Mouse (Mus musculus) MEL (cell line): ENCODE measurements around the gene Dnajb8. TPM values are rescaled to one million over a fixed set of nuclear protein-coding genes. Genes with fewer than 3 reads are reported as not detected.

Source experiments
- DNase-seq: peaks from one replicate; pipeline ENCODE4 v3.0.0; 2011; ENCODE audit warnings: low read depth, low spot score
- H3K27ac ChIP-seq: 2 replicates; pipeline ENCODE4 v1.5.1; 2012; ENCODE audit warnings: low read depth, mild to moderate bottlenecking, control low read depth, low read length, moderate library complexity; ENCODE audit not compliant: control insufficient read depth
- H3K27me3 ChIP-seq, 2 experiments: fragments of 150-350 bp in 1 of 2; sonication (generic) in 1 of 2; 2 replicates each; pipeline ENCODE4 v1.6.1; 2012; ENCODE audit warnings: low read length in 2 of 2, mild to moderate bottlenecking in 2 of 2, improper control_type of control experiment in 1 of 2, moderate library complexity in 1 of 2; ENCODE audit not compliant: insufficient read depth in 2 of 2, control insufficient read depth in 1 of 2
- H3K36me3 ChIP-seq, 2 experiments: 2 replicates each; pipeline ENCODE4 v1.6.1; 2012 to 2014; ENCODE audit warnings: low read length in 2 of 2, improper control_type of control experiment in 1 of 2, inconsistent platforms in 1 of 2, mild to moderate bottlenecking in 1 of 2; ENCODE audit not compliant: insufficient read depth in 2 of 2, control insufficient read depth in 1 of 2
- H3K4me1 ChIP-seq, 2 experiments: fragments of 150-350 bp in 1 of 2; sonication (generic) in 1 of 2; 2 replicates each; pipeline ENCODE4 v1.6.1; 2012; ENCODE audit warnings: low read length in 2 of 2, improper control_type of control experiment in 1 of 2, mild to moderate bottlenecking in 1 of 2; ENCODE audit not compliant: insufficient read depth in 2 of 2, control insufficient read depth in 1 of 2
- H3K4me3 ChIP-seq, 2 experiments: fragments of 150-350 bp in 1 of 2; sonication (generic) in 1 of 2; 2 replicates each; pipeline ENCODE4 v1.5.1; 2012; ENCODE audit warnings: low read depth in 2 of 2, low read length in 2 of 2, mild to moderate bottlenecking in 2 of 2, moderate library complexity in 2 of 2, control low read depth in 1 of 2, improper control_type of control experiment in 1 of 2; ENCODE audit not compliant: control insufficient read depth in 1 of 2, insufficient read depth in 1 of 2
- H3K79me2 ChIP-seq: 2 replicates; pipeline ENCODE4 v1.6.1; 2012; ENCODE audit warnings: mild to moderate bottlenecking, low read length, moderate library complexity; ENCODE audit not compliant: control insufficient read depth, poor library complexity, insufficient read depth
- H3K9ac ChIP-seq: 2 replicates; pipeline ENCODE4 v1.6.1; 2012; ENCODE audit warnings: low read depth, mild to moderate bottlenecking, control low read depth, low read length, moderate library complexity; ENCODE audit not compliant: control insufficient read depth, poor library complexity, severe bottlenecking
- H3K9me3 ChIP-seq: fragments of 150-350 bp; sonication (generic); replicated peaks from 2 replicates; pipeline ENCODE4 v1.6.1; 2012; ENCODE audit warnings: mild to moderate bottlenecking, low read length, improper control_type of control experiment, moderate library complexity; ENCODE audit not compliant: insufficient read depth
- BHLHE40 ChIP-seq: IDR thresholded peaks from 2 replicates; pipeline ENCODE4 v1.6.1; 2012; ENCODE audit warnings: low read depth, mild to moderate bottlenecking, inconsistent platforms, low read length, improper control_type of control experiment, borderline replicate concordance
- CHD1 ChIP-seq: IDR thresholded peaks from 2 replicates; pipeline ENCODE4 v1.6.1; 2012; ENCODE audit warnings: low read depth, mild to moderate bottlenecking, inconsistent platforms, low read length, improper control_type of control experiment
- CHD2 ChIP-seq: IDR thresholded peaks from 2 replicates; pipeline ENCODE4 v1.6.1; 2011; ENCODE audit warnings: low read length, improper control_type of control experiment
- CTCF ChIP-seq, 3 experiments: IDR thresholded peaks in 2 of 3; conservative IDR thresholded peaks in 1 of 3; 2 replicates each; pipeline ENCODE4 v1.5.1; 2011 to 2012; ENCODE audit warnings: low read length in 3 of 3, low read depth in 2 of 3, mild to moderate bottlenecking in 2 of 3, improper control_type of control experiment in 1 of 3, inconsistent platforms in 1 of 3, mixed read lengths in 1 of 3, moderate library complexity in 1 of 3; ENCODE audit not compliant: control insufficient read depth in 1 of 3, insufficient read depth in 1 of 3, poor library complexity in 1 of 3, severe bottlenecking in 1 of 3
- ETS1 ChIP-seq: IDR thresholded peaks from 2 replicates; pipeline ENCODE4 v1.6.1; 2012; ENCODE audit warnings: low read depth, mild to moderate bottlenecking, inconsistent platforms, low read length, improper control_type of control experiment, moderate library complexity
- GABPA ChIP-seq: IDR thresholded peaks from 2 replicates; pipeline ENCODE4 v1.6.1; 2012; ENCODE audit warnings: low read depth, mild to moderate bottlenecking, inconsistent platforms, low read length, improper control_type of control experiment, moderate library complexity
- HCFC1 ChIP-seq: IDR thresholded peaks from 2 replicates; pipeline ENCODE4 v1.6.1; 2012; ENCODE audit warnings: low read depth, mild to moderate bottlenecking, inconsistent platforms, low read length, improper control_type of control experiment, moderate library complexity
- JUND ChIP-seq: IDR thresholded peaks from 2 replicates; pipeline ENCODE4 v1.6.1; 2011; ENCODE audit warnings: low read depth, mild to moderate bottlenecking, improper control_type of control experiment, low read length
- KAT2A ChIP-seq: conservative IDR thresholded peaks from 2 replicates; pipeline ENCODE4 v1.6.1; 2012; ENCODE audit warnings: low read depth, low read length, improper control_type of control experiment, inconsistent platforms
- MAFK ChIP-seq: IDR thresholded peaks from 2 replicates; pipeline ENCODE4 v1.6.1; 2011; ENCODE audit warnings: low read depth, mild to moderate bottlenecking, low read length, improper control_type of control experiment, borderline replicate concordance
- MAX ChIP-seq: IDR thresholded peaks from 2 replicates; pipeline ENCODE4 v1.6.1; 2011; ENCODE audit warnings: low read length, improper control_type of control experiment
- MAZ ChIP-seq: IDR thresholded peaks from 2 replicates; pipeline ENCODE4 v1.6.1; 2012; ENCODE audit warnings: low read depth, mild to moderate bottlenecking, inconsistent platforms, low read length, improper control_type of control experiment
- MXI1 ChIP-seq: IDR thresholded peaks from 2 replicates; pipeline ENCODE4 v1.6.1; 2011; ENCODE audit warnings: mild to moderate bottlenecking, low read depth, low read length, improper control_type of control experiment
- MYB ChIP-seq: IDR thresholded peaks from 2 replicates; pipeline ENCODE4 v1.6.1; 2011; ENCODE audit warnings: mild to moderate bottlenecking, low read depth, low read length, improper control_type of control experiment
- MYC ChIP-seq: IDR thresholded peaks from 2 replicates; pipeline ENCODE4 v1.6.1; 2011; ENCODE audit warnings: low read depth, mild to moderate bottlenecking, low read length, improper control_type of control experiment, moderate library complexity
- NELFE ChIP-seq: IDR thresholded peaks from 2 replicates; pipeline ENCODE4 v1.6.1; 2011; ENCODE audit warnings: low read depth, low read length, improper control_type of control experiment
- NRF1 ChIP-seq: IDR thresholded peaks from 2 replicates; pipeline ENCODE4 v1.6.1; 2014; ENCODE audit warnings: low read depth, mild to moderate bottlenecking, inconsistent platforms, low read length, improper control_type of control experiment, moderate library complexity; ENCODE audit not compliant: poor library complexity, insufficient read depth, severe bottlenecking
- POLR2A ChIP-seq, 2 experiments: IDR thresholded peaks; 2 replicates each; pipeline ENCODE4 v1.6.1; 2011 to 2012; ENCODE audit warnings: low read length in 2 of 2, mild to moderate bottlenecking in 2 of 2, control low read depth in 1 of 2, improper control_type of control experiment in 1 of 2, low read depth in 1 of 2, moderate library complexity in 1 of 2; ENCODE audit not compliant: control insufficient read depth in 1 of 2, insufficient read depth in 1 of 2, poor library complexity in 1 of 2
- POLR2AphosphoS2 ChIP-seq: IDR thresholded peaks from 2 replicates; pipeline ENCODE4 v1.6.1; 2011; ENCODE audit warnings: low read length, improper control_type of control experiment
- RAD21 ChIP-seq: IDR thresholded peaks from 2 replicates; pipeline ENCODE4 v1.6.1; 2011; ENCODE audit warnings: mild to moderate bottlenecking, low read depth, low read length, improper control_type of control experiment
- RCOR1 ChIP-seq: IDR thresholded peaks from 2 replicates; pipeline ENCODE4 v1.6.1; 2012; ENCODE audit warnings: low read depth, mild to moderate bottlenecking, inconsistent platforms, low read length, improper control_type of control experiment
- SIN3A ChIP-seq: IDR thresholded peaks from 2 replicates; pipeline ENCODE4 v1.6.1; 2012; ENCODE audit warnings: low read length, improper control_type of control experiment, inconsistent platforms
- SMC3 ChIP-seq: IDR thresholded peaks from 2 replicates; pipeline ENCODE4 v1.6.1; 2011; ENCODE audit warnings: low read depth, low read length, improper control_type of control experiment
- TAL1 ChIP-seq: IDR thresholded peaks from 2 replicates; pipeline ENCODE4 v1.6.1; 2012; ENCODE audit warnings: mild to moderate bottlenecking, inconsistent platforms, low read length, moderate library complexity, mixed read lengths
- TBP ChIP-seq: IDR thresholded peaks from 2 replicates; pipeline ENCODE4 v1.8.0; 2011; ENCODE audit warnings: low read depth, low read length, improper control_type of control experiment
- TCF12 ChIP-seq: IDR thresholded peaks from 2 replicates; pipeline ENCODE4 v1.6.1; 2014; ENCODE audit warnings: low read depth, mild to moderate bottlenecking, inconsistent platforms, low read length, improper control_type of control experiment, moderate library complexity
- USF1 ChIP-seq: IDR thresholded peaks from 2 replicates; pipeline ENCODE4 v1.6.1; 2014; ENCODE audit warnings: low read depth, mild to moderate bottlenecking, inconsistent platforms, low read length, improper control_type of control experiment, moderate library complexity
- USF2 ChIP-seq, 2 experiments: IDR thresholded peaks; 2 replicates each; pipeline ENCODE4 v1.6.1; 2011 to 2012; ENCODE audit warnings: improper control_type of control experiment in 2 of 2, low read length in 2 of 2, borderline replicate concordance in 1 of 2, inconsistent platforms in 1 of 2, low read depth in 1 of 2, mild to moderate bottlenecking in 1 of 2; ENCODE audit not compliant: insufficient read depth in 1 of 2
- ZC3H11A ChIP-seq: IDR thresholded peaks from 2 replicates; pipeline ENCODE4 v1.6.1; 2012; ENCODE audit warnings: low read depth, mild to moderate bottlenecking, inconsistent platforms, low read length, improper control_type of control experiment
- ZKSCAN1 ChIP-seq: IDR thresholded peaks from 2 replicates; pipeline ENCODE4 v1.6.1; 2012; ENCODE audit warnings: low read depth, mild to moderate bottlenecking, inconsistent platforms, low read length, improper control_type of control experiment, moderate library complexity
- ZMIZ1 ChIP-seq: IDR thresholded peaks from 2 replicates; pipeline ENCODE4 v1.6.1; 2012; ENCODE audit warnings: low read depth, mild to moderate bottlenecking, inconsistent platforms, low read length, improper control_type of control experiment, moderate library complexity
- ZNF384 ChIP-seq: IDR thresholded peaks from 2 replicates; pipeline ENCODE4 v1.6.1; 2012; ENCODE audit warnings: low read depth, mild to moderate bottlenecking, inconsistent platforms, low read length, improper control_type of control experiment
- polyA plus RNA-seq, 2 experiments: library from polyadenylated mRNA; stranded (reverse) in 1 of 2; unstranded in 1 of 2; fragments of >175 nt in 1 of 2; fragments of >200 nt in 1 of 2; gene quantifications; 2 replicates each; pipeline versions ENCODE4 v1.2.1 to v1.2.4; 2012; ENCODE audit warnings: low replicate concordance in 2 of 2, low read depth in 1 of 2; ENCODE audit not compliant: insufficient read length in 2 of 2, insufficient read depth in 1 of 2, missing spikeins in 1 of 2
- total RNA-seq: library from RNA; depleted of rRNA; stranded (reverse); fragments of 300-350 nt; gene quantifications from 2 replicates; pipeline ENCODE4 v1.2.3, GENCODE M21; 2012

The Dnajb8 gene
- total and polyA plus RNA-seq, 3 experiments: not detected

- TF ChIP-seq MXI1 (peak; percentile 68), TCF12 (peak; percentile 94), BHLHE40 (peak; percentile 47; the same call in 1 of the 2 replicates), NELFE (no peak), CHD2 (no peak), ZNF384 (no peak), SIN3A (peak; percentile 89), POLR2AphosphoS2 (no peak), USF2 (IDR thresholded peaks at IDR 0.05; ENCODE audit: borderline replicate concordance in 1 of 2, insufficient read depth in 1 of 2, low read depth in 1 of 2, low read length in 2 of 2) (no peak), TAL1 (peak; percentile 72), HCFC1 (0 out of 2 replicates have a peak, but pooled peaks have one; percentile 32), SMC3 (no peak), CHD1 (no peak), CTCF (IDR thresholded peaks at IDR 0.05 in 2 of 3, conservative IDR thresholded peaks at IDR 0.05 in 1 of 3; ENCODE audit: control insufficient read depth in 1 of 3, insufficient read depth in 1 of 3, low read depth in 2 of 3, low read length in 3 of 3, poor library complexity in 1 of 3, severe bottlenecking in 1 of 3) (no peak), GABPA (no peak), RCOR1 (no peak; the same call in 1 of the 2 replicates), KAT2A (no peak), ZMIZ1 (no peak), MYB (peak; percentile 86), MAFK (peak; percentile 42; the same call in 1 of the 2 replicates), RAD21 (no peak)
- TF ChIP-seq, all 39 proteins: peak for 17
These were observed 29.9 kb downstream of the Dnajb8 start (continued) for GRCm38 (mm10) chr6:88251798-88252478.

DNA sequence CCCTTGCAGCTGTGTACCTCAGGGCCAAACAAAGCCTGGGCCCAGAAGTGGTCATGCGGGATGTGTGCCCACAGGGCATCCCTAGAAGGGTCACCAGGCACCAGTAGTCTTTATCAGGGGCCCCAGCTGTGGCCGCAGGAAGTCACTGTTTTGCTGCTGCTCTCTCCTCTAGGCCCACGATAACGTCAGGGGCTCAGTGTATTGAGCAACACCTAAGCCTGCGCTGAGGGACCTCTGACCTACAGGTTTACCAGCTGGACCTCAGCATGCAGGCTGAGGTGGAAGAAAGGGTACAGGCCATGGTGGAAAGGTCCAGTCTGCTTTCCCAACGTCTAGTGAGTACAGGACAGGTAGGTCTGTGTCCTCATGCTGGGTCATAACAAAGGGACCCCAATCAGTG is 32.0 kb downstream of the Dnajb8 start:
- Histone ChIP-seq H3K4me3 (no peak overlapping the region), H3K27ac (peak overlapping the region; percentile 78), H3K27me3 (no peaks in the 10 kb centered on the region), H3K4me1 (peaks cover 36 to 71% of the 10 kb centered on the region in 2 experiments), H3K9me3 (no peaks in the 10 kb centered on the region), H3K36me3 (peaks cover 0 to 47% of the 10 kb centered on the region in 2 experiments; a peak in 2 of 4 replicates), H3K9ac (no peak overlapping the region; the same call in 1 of the 2 replicates), H3K79me2 (no peaks in the 10 kb centered on the region)
- DNase-seq: peak; percentile 48
- no peak for TF ChIP-seq MAFK
- TF ChIP-seq JUND: no peak
- TF ChIP-seq MYB: no peak
- 0 out of 2 replicates have a peak, but pooled peaks have one; percentile 11 for TF ChIP-seq BHLHE40
- TF ChIP-seq RCOR1: peak; percentile 69
- 0 out of 2 replicates have a peak, but pooled peaks have one; percentile 14 for TF ChIP-seq MAZ
- no peak for TF ChIP-seq TBP
- peak; percentile 62 for TF ChIP-seq ETS1
- no peak for TF ChIP-seq MXI1
- no peak for TF ChIP-seq USF2 (IDR thresholded peaks at IDR 0.05; ENCODE audit: borderline replicate concordance in 1 of 2, insufficient read depth in 1 of 2, low read depth in 1 of 2, low read length in 2 of 2)
- no peak for TF ChIP-seq CHD1
- TF ChIP-seq MYC: no peak
- peak; percentile 84 for TF ChIP-seq TCF12
- no peak for TF ChIP-seq GABPA
- TF ChIP-seq ZKSCAN1: no peak
- no peak for TF ChIP-seq MAX
- TF ChIP-seq SIN3A: peak; percentile 57
- TF ChIP-seq POLR2A (IDR thresholded peaks at IDR 0.05; ENCODE audit: control insufficient read depth in 1 of 2, insufficient read depth in 1 of 2, low read depth in 1 of 2, low read length in 2 of 2, poor library complexity in 1 of 2): no peak
- no peak for TF ChIP-seq NRF1
- TF ChIP-seq ZC3H11A: no peak
- no peak for TF ChIP-seq KAT2A
- no peak for TF ChIP-seq CTCF (IDR thresholded peaks at IDR 0.05 in 2 of 3, conservative IDR thresholded peaks at IDR 0.05 in 1 of 3; ENCODE audit: control insufficient read depth in 1 of 3, insufficient read depth in 1 of 3, low read depth in 2 of 3, low read length in 3 of 3, poor library complexity in 1 of 3, severe bottlenecking in 1 of 3)
- no peak for TF ChIP-seq USF1
- no peak for TF ChIP-seq SMC3
